Mouse (Mus musculus): Measurements from ENCODE around the gene Gm45837. TPM values are rescaled to one million over a fixed set of nuclear protein-coding genes. Genes with fewer than 3 reads are reported as not detected.

Gene Gm45837
- polyA plus RNA-seq, 1 experiment from 2014 or later: not detected

GRCm38 (mm10) chr7:101534428-101534827 lies 123.7 kb downstream of the Gm45837 start:
- peaks cover 13% of the 10 kb centered on the region; the same call in 1 of the 2 replicates for H3K27me3 ChIP-seq (replicated peaks)
- WGBS: 31% methylated on average over 5 of the region's 5 CpGs
- no peaks in the 10 kb centered on the region for H3K36me3 ChIP-seq
- no peaks in the 10 kb centered on the region for H3K4me1 ChIP-seq
- no peak overlapping the region for H3K27ac ChIP-seq (replicated peaks)
- H3K9me3 ChIP-seq: no peaks in the 10 kb centered on the region
- no peak overlapping the region for H3K9ac ChIP-seq
- no peak overlapping the region for H3K4me3 ChIP-seq
- ATAC-seq (ENCODE audit: extremely low read depth, insufficient number of reproducible peaks, low FRiP score, low TSS enrichment): no peak
- H3K4me2 ChIP-seq: no peak overlapping the region

- 0 out of 2 replicates have a peak, but pooled peaks cover 3% of the 10 kb centered on the region for H3K4me1 ChIP-seq
- H3K36me3 ChIP-seq: no peaks in the 10 kb centered on the region
- no peak overlapping the region for H3K9ac ChIP-seq
- no peak overlapping the region for H3K4me2 ChIP-seq
- no peak for ATAC-seq (ENCODE audit: extremely low read depth, insufficient number of reproducible peaks, low FRiP score, low TSS enrichment)
- 73% methylated on average over 10 of the region's 10 CpGs for WGBS
- H3K9me3 ChIP-seq: no peaks in the 10 kb centered on the region
- H3K4me3 ChIP-seq: no peak overlapping the region
- H3K27ac ChIP-seq (replicated peaks): no peak overlapping the region
- peaks cover 16% of the 10 kb centered on the region; the same call in 1 of the 2 replicates for H3K27me3 ChIP-seq (replicated peaks)
Measured at GRCm38 (mm10) chr7:101535102-101535501, 124.4 kb downstream of the Gm45837 start.

- Histone ChIP-seq H3K4me3 (no peak overlapping the region), H3K4me2 (no peak overlapping the region), H3K27me3 (replicated peaks) (peaks cover 16% of the 10 kb centered on the region; the same call in 1 of the 2 replicates), H3K36me3 (no peaks in the 10 kb centered on the region), H3K9me3 (no peaks in the 10 kb centered on the region), H3K9ac (no peak overlapping the region), H3K27ac (replicated peaks) (no peak overlapping the region), H3K4me1 (0 out of 2 replicates have a peak, but pooled peaks cover 3% of the 10 kb centered on the region)
- WGBS: 71% methylated on average over 5 of the region's 5 CpGs
- no peak for ATAC-seq (ENCODE audit: extremely low read depth, insufficient number of reproducible peaks, low FRiP score, low TSS enrichment)
Measured at GRCm38 (mm10) chr7:101535517-101535916, 124.8 kb downstream of the Gm45837 start.

DNA sequence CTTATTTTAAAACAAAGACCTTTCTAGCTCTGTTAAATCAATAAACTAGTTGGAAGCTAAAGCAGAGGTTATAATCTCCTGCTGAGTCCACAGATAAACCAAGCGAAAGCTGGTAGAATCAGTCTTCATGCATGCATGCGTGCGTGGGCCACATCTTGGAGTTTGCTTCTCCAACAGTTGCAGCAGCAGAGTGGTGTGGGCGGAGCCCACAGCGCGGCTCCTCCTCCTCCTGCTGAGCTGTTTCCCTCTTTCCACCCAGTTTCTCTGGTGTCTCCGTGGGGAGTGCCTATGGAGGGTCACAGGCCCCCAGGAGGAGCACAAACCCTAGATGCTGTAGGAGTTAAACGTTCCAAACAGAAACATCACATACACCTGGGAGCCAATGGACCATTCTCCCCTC lies 126.9 kb downstream of the Gm45837 start:
- no peak overlapping the region for H3K27ac ChIP-seq (replicated peaks)
- no peak overlapping the region for H3K4me2 ChIP-seq
- no peaks in the 10 kb centered on the region for H3K36me3 ChIP-seq
- WGBS: 50% methylated on average over 8 of the region's 8 CpGs
- H3K4me3 ChIP-seq: no peak overlapping the region
- H3K4me1 ChIP-seq: 0 out of 2 replicates have a peak, but pooled peaks cover 8% of the 10 kb centered on the region
- peaks cover 16% of the 10 kb centered on the region; the same call in 1 of the 2 replicates for H3K27me3 ChIP-seq (replicated peaks)
- no peak for ATAC-seq (ENCODE audit: extremely low read depth, insufficient number of reproducible peaks, low FRiP score, low TSS enrichment)
- H3K9ac ChIP-seq: no peak overlapping the region
- no peaks in the 10 kb centered on the region for H3K9me3 ChIP-seq

- WGBS: 39% methylated on average over 14 of the region's 14 CpGs
- no peaks in the 10 kb centered on the region for H3K36me3 ChIP-seq
- no peaks in the 10 kb centered on the region for H3K9me3 ChIP-seq
- no peak overlapping the region for H3K4me3 ChIP-seq
- H3K27me3 ChIP-seq (replicated peaks): peaks cover 16% of the 10 kb centered on the region; the same call in 1 of the 2 replicates
- no peak overlapping the region for H3K27ac ChIP-seq (replicated peaks)
- H3K4me1 ChIP-seq: 0 out of 2 replicates have a peak, but pooled peaks cover 8% of the 10 kb centered on the region
- H3K4me2 ChIP-seq: no peak overlapping the region
- ATAC-seq (ENCODE audit: extremely low read depth, insufficient number of reproducible peaks, low FRiP score, low TSS enrichment): no peak
- no peak overlapping the region for H3K9ac ChIP-seq
Measured at GRCm38 (mm10) chr7:101538141-101538933, 127.7 kb downstream of the Gm45837 start.

GRCm38 (mm10) chr7:101539774-101540173 lies 129.1 kb downstream of the Gm45837 start:
- Histone ChIP-seq H3K4me1 (0 out of 2 replicates have a peak, but pooled peaks cover 8% of the 10 kb centered on the region), H3K9ac (no peak overlapping the region), H3K4me2 (no peak overlapping the region), H3K27ac (replicated peaks) (no peak overlapping the region), H3K9me3 (no peaks in the 10 kb centered on the region), H3K4me3 (no peak overlapping the region), H3K36me3 (no peaks in the 10 kb centered on the region), H3K27me3 (replicated peaks) (peaks cover 6% of the 10 kb centered on the region; the same call in 1 of the 2 replicates)
- ATAC-seq (ENCODE audit: extremely low read depth, insufficient number of reproducible peaks, low FRiP score, low TSS enrichment): no peak
- WGBS: 34% methylated on average over 9 of the region's 9 CpGs

DNA sequence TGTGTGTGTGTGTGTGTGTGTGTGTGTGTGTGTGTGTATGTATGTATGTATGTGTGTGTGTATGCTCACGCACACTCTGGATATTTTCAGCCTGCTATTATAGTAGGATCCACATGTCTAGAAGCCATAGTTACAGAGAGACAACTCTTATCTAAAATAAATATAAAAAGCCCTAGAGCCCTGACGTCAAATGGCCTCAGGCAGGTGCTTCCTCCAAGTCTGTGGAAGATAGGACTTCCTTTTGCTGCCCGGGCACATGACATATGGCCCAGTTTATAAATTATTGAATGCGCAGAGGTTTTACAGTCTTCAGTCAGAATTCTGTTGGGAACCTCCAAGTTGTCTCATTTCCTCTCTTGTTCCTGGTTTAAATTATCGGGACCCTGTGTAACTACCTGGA lies 130.0 kb downstream of the Gm45837 start:
- Histone ChIP-seq H3K9ac (no peak overlapping the region), H3K9me3 (no peaks in the 10 kb centered on the region), H3K27me3 (replicated peaks) (peaks cover 6% of the 10 kb centered on the region; the same call in 1 of the 2 replicates), H3K4me2 (no peak overlapping the region), H3K27ac (replicated peaks) (no peak overlapping the region), H3K4me3 (no peak overlapping the region), H3K36me3 (no peaks in the 10 kb centered on the region), H3K4me1 (0 out of 2 replicates have a peak, but pooled peaks cover 8% of the 10 kb centered on the region)
- WGBS: 53% methylated on average over 5 of the region's 5 CpGs
- no peak; the same call in 1 of the 2 replicates for ATAC-seq (ENCODE audit: extremely low read depth, insufficient number of reproducible peaks, low FRiP score, low TSS enrichment)

GRCm38 (mm10) chr7:101541132-101541531 lies 130.4 kb downstream of the Gm45837 start:
- 6% methylated on average over 11 of the region's 11 CpGs for WGBS
- H3K4me3 ChIP-seq: no peak overlapping the region
- no peak for ATAC-seq (ENCODE audit: extremely low read depth, insufficient number of reproducible peaks, low FRiP score, low TSS enrichment)

GRCm38 (mm10) chr7:101541734-101542133 lies 131.0 kb downstream of the Gm45837 start:
- H3K27ac ChIP-seq (replicated peaks): no peak overlapping the region
- H3K27me3 ChIP-seq (replicated peaks): peaks cover 6% of the 10 kb centered on the region; the same call in 1 of the 2 replicates
- no peak overlapping the region for H3K4me2 ChIP-seq
- no peak for ATAC-seq (ENCODE audit: extremely low read depth, insufficient number of reproducible peaks, low FRiP score, low TSS enrichment)
- H3K36me3 ChIP-seq: no peaks in the 10 kb centered on the region
- H3K9ac ChIP-seq: no peak overlapping the region
- H3K9me3 ChIP-seq: no peaks in the 10 kb centered on the region
- 0 out of 2 replicates have a peak, but pooled peaks cover 8% of the 10 kb centered on the region for H3K4me1 ChIP-seq
- no peak overlapping the region for H3K4me3 ChIP-seq
- 80% methylated on average over 10 of the region's 10 CpGs for WGBS

More at GRCm38 (mm10) chr7:101541132-101541531, 130.4 kb downstream of the Gm45837 start:
- H3K36me3 ChIP-seq: no peaks in the 10 kb centered on the region
- H3K4me2 ChIP-seq: no peak overlapping the region
- no peak overlapping the region for H3K9ac ChIP-seq
- H3K27me3 ChIP-seq (replicated peaks): peaks cover 6% of the 10 kb centered on the region; the same call in 1 of the 2 replicates
- no peaks in the 10 kb centered on the region for H3K9me3 ChIP-seq
- H3K4me1 ChIP-seq: 0 out of 2 replicates have a peak, but pooled peaks cover 8% of the 10 kb centered on the region
- H3K27ac ChIP-seq (replicated peaks): no peak overlapping the region

DNA sequence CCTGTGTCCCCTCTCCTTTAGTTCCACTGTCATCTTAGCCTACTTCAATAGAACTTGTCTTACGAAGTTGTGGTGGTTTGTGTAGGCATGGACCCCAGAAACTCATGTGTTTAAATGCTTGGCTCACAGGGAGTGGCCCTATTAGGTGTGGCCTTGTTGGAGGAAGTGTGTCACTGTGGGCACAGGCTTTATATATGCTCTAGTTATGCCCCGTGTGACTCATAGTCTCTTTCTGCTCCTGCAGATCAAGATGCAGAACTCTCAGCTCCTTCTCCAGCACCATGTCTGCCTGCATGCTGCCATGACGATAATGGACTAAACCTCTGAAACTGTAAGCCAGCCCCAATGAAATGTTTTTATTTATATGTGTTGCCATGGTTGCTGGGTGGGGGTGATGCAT lies 137.0 kb downstream of the Gm45837 start:
- no peak for ATAC-seq (ENCODE audit: extremely low read depth, insufficient number of reproducible peaks, low FRiP score, low TSS enrichment)
- WGBS: 72% methylated on average over 3 of the region's 3 CpGs
- Histone ChIP-seq H3K4me1 (peaks cover 7% of the 10 kb centered on the region), H3K9me3 (no peaks in the 10 kb centered on the region), H3K4me3 (no peak overlapping the region), H3K9ac (no peak overlapping the region), H3K36me3 (no peaks in the 10 kb centered on the region), H3K27ac (replicated peaks) (no peak overlapping the region), H3K4me2 (no peak overlapping the region), H3K27me3 (replicated peaks) (no peaks in the 10 kb centered on the region)

GRCm38 (mm10) chr7:101549266-101549665 lies 138.6 kb downstream of the Gm45837 start:
- Histone ChIP-seq H3K4me3 (no peak overlapping the region), H3K4me2 (no peak overlapping the region), H3K4me1 (peaks cover 7% of the 10 kb centered on the region), H3K27me3 (replicated peaks) (no peaks in the 10 kb centered on the region), H3K9ac (no peak overlapping the region), H3K27ac (replicated peaks) (no peak overlapping the region), H3K36me3 (no peaks in the 10 kb centered on the region), H3K9me3 (no peaks in the 10 kb centered on the region)
- WGBS: 82% methylated on average over 3 of the region's 3 CpGs
- ATAC-seq (ENCODE audit: extremely low read depth, insufficient number of reproducible peaks, low FRiP score, low TSS enrichment): no peak
